Mouse (Mus musculus): ENCODE results near the gene Apopt1. TPM values are rescaled to one million over a fixed set of nuclear protein-coding genes. Genes with fewer than 3 reads are reported as not detected.

Apopt1 gene
- polyA plus RNA-seq, 1 experiment: 8.4 TPM

- TF ChIP-seq TAL1 (IDR thresholded peaks at IDR 0.05; ENCODE audit: low read length): no peak
- no peak for TF ChIP-seq GATA1 (IDR thresholded peaks at IDR 0.05; ENCODE audit: low read length)
- H3K36me3 ChIP-seq (ENCODE audit: control insufficient read depth): peaks cover 92% of the 10 kb centered on the region
Measured at GRCm38 (mm10) chr12:111787015-111787414, 74.0 kb downstream of the Apopt1 start.

GRCm38 (mm10) chr12:111790090-111790489 is 77.0 kb downstream of the Apopt1 start:
- Histone ChIP-seq H3K27me3 (ENCODE audit: control insufficient read depth) (no peaks in the 10 kb centered on the region), H3K4me3 (replicated peaks) (no peak overlapping the region), H3K4me1 (ENCODE audit: control insufficient read depth) (peaks cover 34% of the 10 kb centered on the region), H3K36me3 (ENCODE audit: control insufficient read depth) (peaks cover 93% of the 10 kb centered on the region), H3K9me3 (ENCODE audit: control insufficient read depth, low read length) (no peaks in the 10 kb centered on the region)
- TF ChIP-seq TAL1 (IDR thresholded peaks at IDR 0.05; ENCODE audit: low read length) (no peak), GATA1 (IDR thresholded peaks at IDR 0.05; ENCODE audit: low read length) (no peak)

More at GRCm38 (mm10) chr12:111787015-111787414, 74.0 kb downstream of the Apopt1 start:
- Histone ChIP-seq H3K9me3 (ENCODE audit: control insufficient read depth, low read length) (no peaks in the 10 kb centered on the region), H3K4me3 (replicated peaks) (no peak overlapping the region), H3K27me3 (ENCODE audit: control insufficient read depth) (no peaks in the 10 kb centered on the region), H3K4me1 (ENCODE audit: control insufficient read depth) (peaks cover 26% of the 10 kb centered on the region)

GRCm38 (mm10) chr12:111790631-111791030 is 77.6 kb downstream of the Apopt1 start:
- Histone ChIP-seq H3K4me1 (ENCODE audit: control insufficient read depth) (peaks cover 31% of the 10 kb centered on the region), H3K27me3 (ENCODE audit: control insufficient read depth) (no peaks in the 10 kb centered on the region), H3K9me3 (ENCODE audit: control insufficient read depth, low read length) (no peaks in the 10 kb centered on the region), H3K36me3 (ENCODE audit: control insufficient read depth) (peaks cover 94% of the 10 kb centered on the region), H3K4me3 (replicated peaks) (no peak overlapping the region)
- TF ChIP-seq GATA1 (IDR thresholded peaks at IDR 0.05; ENCODE audit: low read length) (no peak), TAL1 (IDR thresholded peaks at IDR 0.05; ENCODE audit: low read length) (no peak)

GRCm38 (mm10) chr12:111791474-111792104 is 78.5 kb downstream of the Apopt1 start:
- Histone ChIP-seq H3K36me3 (ENCODE audit: control insufficient read depth) (peaks cover 94% of the 10 kb centered on the region), H3K27me3 (ENCODE audit: control insufficient read depth) (no peaks in the 10 kb centered on the region), H3K4me3 (replicated peaks) (no peak overlapping the region), H3K4me1 (ENCODE audit: control insufficient read depth) (peaks cover 25% of the 10 kb centered on the region), H3K9me3 (ENCODE audit: control insufficient read depth, low read length) (no peaks in the 10 kb centered on the region)
- TF ChIP-seq GATA1 (IDR thresholded peaks at IDR 0.05; ENCODE audit: low read length) (no peak), TAL1 (IDR thresholded peaks at IDR 0.05; ENCODE audit: low read length) (no peak)

GRCm38 (mm10) chr12:111794102-111794501 is 81.0 kb downstream of the Apopt1 start:
- no peak for TF ChIP-seq TAL1 (IDR thresholded peaks at IDR 0.05; ENCODE audit: low read length)
- no peak for TF ChIP-seq GATA1 (IDR thresholded peaks at IDR 0.05; ENCODE audit: low read length)
- peaks cover 90% of the 10 kb centered on the region for H3K36me3 ChIP-seq (ENCODE audit: control insufficient read depth)
- H3K4me1 ChIP-seq (ENCODE audit: control insufficient read depth): peaks cover 18% of the 10 kb centered on the region
- H3K9me3 ChIP-seq (ENCODE audit: control insufficient read depth, low read length): no peaks in the 10 kb centered on the region
- no peaks in the 10 kb centered on the region for H3K27me3 ChIP-seq (ENCODE audit: control insufficient read depth)
- no peak overlapping the region for H3K4me3 ChIP-seq (replicated peaks)

GRCm38 (mm10) chr12:111794526-111795179 is 81.6 kb downstream of the Apopt1 start:
- peaks cover 18% of the 10 kb centered on the region for H3K4me1 ChIP-seq (ENCODE audit: control insufficient read depth)
- H3K27me3 ChIP-seq (ENCODE audit: control insufficient read depth): no peaks in the 10 kb centered on the region
- H3K4me3 ChIP-seq (replicated peaks): no peak overlapping the region
- H3K36me3 ChIP-seq (ENCODE audit: control insufficient read depth): peaks cover 89% of the 10 kb centered on the region
- no peaks in the 10 kb centered on the region for H3K9me3 ChIP-seq (ENCODE audit: control insufficient read depth, low read length)
- TF ChIP-seq GATA1 (IDR thresholded peaks at IDR 0.05; ENCODE audit: low read length): no peak
- no peak for TF ChIP-seq TAL1 (IDR thresholded peaks at IDR 0.05; ENCODE audit: low read length)

- Histone ChIP-seq H3K36me3 (ENCODE audit: control insufficient read depth) (peaks cover 86% of the 10 kb centered on the region), H3K27me3 (ENCODE audit: control insufficient read depth) (no peaks in the 10 kb centered on the region), H3K9me3 (ENCODE audit: control insufficient read depth, low read length) (no peaks in the 10 kb centered on the region), H3K4me3 (replicated peaks) (no peak overlapping the region), H3K4me1 (ENCODE audit: control insufficient read depth) (peaks cover 18% of the 10 kb centered on the region)
- TF ChIP-seq TAL1 (IDR thresholded peaks at IDR 0.05; ENCODE audit: low read length) (no peak), GATA1 (IDR thresholded peaks at IDR 0.05; ENCODE audit: low read length) (no peak)
Measured at GRCm38 (mm10) chr12:111795180-111795895, 82.3 kb downstream of the Apopt1 start.

GRCm38 (mm10) chr12:111797251-111797650 is 84.2 kb downstream of the Apopt1 start:
- Histone ChIP-seq H3K4me1 (ENCODE audit: control insufficient read depth) (peaks cover 18% of the 10 kb centered on the region), H3K36me3 (ENCODE audit: control insufficient read depth) (peaks cover 86% of the 10 kb centered on the region), H3K9me3 (ENCODE audit: control insufficient read depth, low read length) (no peaks in the 10 kb centered on the region), H3K27me3 (ENCODE audit: control insufficient read depth) (no peaks in the 10 kb centered on the region), H3K4me3 (replicated peaks) (no peak overlapping the region)
- no peak for TF ChIP-seq TAL1 (IDR thresholded peaks at IDR 0.05; ENCODE audit: low read length)
- no peak for TF ChIP-seq GATA1 (IDR thresholded peaks at IDR 0.05; ENCODE audit: low read length)

- peaks cover 89% of the 10 kb centered on the region for H3K36me3 ChIP-seq (ENCODE audit: control insufficient read depth)
- TF ChIP-seq GATA1 (IDR thresholded peaks at IDR 0.05; ENCODE audit: low read length): no peak
- no peak for TF ChIP-seq TAL1 (IDR thresholded peaks at IDR 0.05; ENCODE audit: low read length)
- H3K27me3 ChIP-seq (ENCODE audit: control insufficient read depth): no peaks in the 10 kb centered on the region
- no peak overlapping the region for H3K4me3 ChIP-seq (replicated peaks)
- no peaks in the 10 kb centered on the region for H3K9me3 ChIP-seq (ENCODE audit: control insufficient read depth, low read length)
- H3K4me1 ChIP-seq (ENCODE audit: control insufficient read depth): peaks cover 14% of the 10 kb centered on the region
Measured at GRCm38 (mm10) chr12:111798493-111798892, 85.4 kb downstream of the Apopt1 start.

Data from erythroblast, embryonic 14.5 days (primary cell).